Mouse (Mus musculus): Measurements from ENCODE around the gene Macrod2. TPM values are rescaled to one million over a fixed set of nuclear protein-coding genes. Genes with fewer than 3 reads are reported as not detected.

The Macrod2 gene
- polyA plus RNA-seq, 1 experiment: 16.3 TPM

- Histone ChIP-seq H3K27me3 (ENCODE audit: control insufficient read depth, insufficient read depth, low read length) (no peaks in the 10 kb centered on the region), H3K36me3 (ENCODE audit: control insufficient read depth, insufficient read depth, low read length) (no peaks in the 10 kb centered on the region), H3K27ac (ENCODE audit: control insufficient read depth, insufficient read depth, low read depth, low read length) (no peak overlapping the region), H3K4me1 (ENCODE audit: control insufficient read depth, insufficient read depth, low read length) (no peaks in the 10 kb centered on the region), H3K4me3 (ENCODE audit: control insufficient read depth, low read depth, low read length) (no peak overlapping the region)
- TF ChIP-seq CTCF (IDR thresholded peaks at IDR 0.05; ENCODE audit: control insufficient read depth, insufficient read depth, insufficient replicate concordance, low read depth, low read length) (no peak), POLR2A (IDR thresholded peaks at IDR 0.05; ENCODE audit: control insufficient read depth, low read depth, low read length) (no peak)
These were observed 1721.5 kb downstream of the Macrod2 start for GRCm38 (mm10) chr2:142116623-142117022.

DNA sequence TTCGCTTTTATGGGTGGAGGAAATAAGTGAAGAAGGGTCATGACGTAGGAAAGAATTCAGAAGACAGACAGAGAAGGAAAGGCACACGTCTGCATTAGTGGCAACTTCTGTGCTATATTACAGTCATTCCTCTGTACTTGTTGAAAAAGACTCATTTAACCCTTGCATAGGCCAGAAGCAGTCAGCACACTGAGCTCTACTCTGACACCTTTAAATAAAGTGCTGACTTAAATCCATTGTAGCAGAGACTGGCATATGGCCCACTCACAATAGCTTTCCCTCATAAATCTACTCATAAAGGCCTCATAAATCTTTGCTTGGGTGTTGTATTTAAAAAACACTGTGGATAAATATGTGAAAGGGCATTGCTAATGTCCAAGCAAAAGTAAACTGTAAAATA lies 1733.0 kb downstream of the Macrod2 start:
- H3K36me3 ChIP-seq (ENCODE audit: control insufficient read depth, insufficient read depth, low read length): no peaks in the 10 kb centered on the region
- H3K27me3 ChIP-seq (ENCODE audit: control insufficient read depth, insufficient read depth, low read length): no peaks in the 10 kb centered on the region
- no peaks in the 10 kb centered on the region for H3K4me1 ChIP-seq (ENCODE audit: control insufficient read depth, insufficient read depth, low read length)
- no peak overlapping the region for H3K27ac ChIP-seq (ENCODE audit: control insufficient read depth, insufficient read depth, low read depth, low read length)
- TF ChIP-seq POLR2A (IDR thresholded peaks at IDR 0.05; ENCODE audit: control insufficient read depth, low read depth, low read length) (no peak), CTCF (IDR thresholded peaks at IDR 0.05; ENCODE audit: control insufficient read depth, insufficient read depth, insufficient replicate concordance, low read depth, low read length) (no peak)
- no peak overlapping the region for H3K4me3 ChIP-seq (ENCODE audit: control insufficient read depth, low read depth, low read length)

GRCm38 (mm10) chr2:142129166-142129565 lies 1734.1 kb downstream of the Macrod2 start:
- Histone ChIP-seq H3K4me3 (ENCODE audit: control insufficient read depth, low read depth, low read length) (no peak overlapping the region), H3K27me3 (ENCODE audit: control insufficient read depth, insufficient read depth, low read length) (no peaks in the 10 kb centered on the region), H3K27ac (ENCODE audit: control insufficient read depth, insufficient read depth, low read depth, low read length) (no peak overlapping the region), H3K4me1 (ENCODE audit: control insufficient read depth, insufficient read depth, low read length) (no peaks in the 10 kb centered on the region), H3K36me3 (ENCODE audit: control insufficient read depth, insufficient read depth, low read length) (no peaks in the 10 kb centered on the region)
- TF ChIP-seq POLR2A (IDR thresholded peaks at IDR 0.05; ENCODE audit: control insufficient read depth, low read depth, low read length) (no peak), CTCF (IDR thresholded peaks at IDR 0.05; ENCODE audit: control insufficient read depth, insufficient read depth, insufficient replicate concordance, low read depth, low read length) (no peak)

DNA sequence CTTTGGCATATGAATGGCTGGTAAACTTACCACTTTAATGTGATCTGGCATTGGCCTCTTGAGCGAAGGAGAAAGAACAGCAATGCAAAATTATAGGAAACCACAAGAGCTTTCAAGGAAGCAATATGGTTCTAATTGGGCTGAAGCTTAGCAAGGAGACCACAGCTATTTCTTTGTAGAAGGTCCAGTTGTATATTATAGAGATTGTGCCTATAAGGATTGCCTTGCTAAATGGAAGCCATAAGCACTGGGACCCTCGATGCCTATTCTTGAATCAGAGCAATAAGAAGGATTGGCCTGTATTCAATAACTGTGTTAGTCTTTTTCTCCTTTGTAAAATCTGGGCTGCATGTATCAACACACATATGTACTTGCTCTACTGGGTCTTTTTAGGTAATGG lies 1754.2 kb downstream of the Macrod2 start:
- Histone ChIP-seq H3K4me1 (ENCODE audit: control insufficient read depth, insufficient read depth, low read length) (no peaks in the 10 kb centered on the region), H3K36me3 (ENCODE audit: control insufficient read depth, insufficient read depth, low read length) (no peaks in the 10 kb centered on the region), H3K4me3 (ENCODE audit: control insufficient read depth, low read depth, low read length) (no peak overlapping the region), H3K27ac (ENCODE audit: control insufficient read depth, insufficient read depth, low read depth, low read length) (no peak overlapping the region), H3K27me3 (ENCODE audit: control insufficient read depth, insufficient read depth, low read length) (no peaks in the 10 kb centered on the region)
- TF ChIP-seq POLR2A (IDR thresholded peaks at IDR 0.05; ENCODE audit: control insufficient read depth, low read depth, low read length) (no peak), CTCF (IDR thresholded peaks at IDR 0.05; ENCODE audit: control insufficient read depth, insufficient read depth, insufficient replicate concordance, low read depth, low read length) (no peak)

- Histone ChIP-seq H3K36me3 (ENCODE audit: control insufficient read depth, insufficient read depth, low read length) (no peaks in the 10 kb centered on the region), H3K27me3 (ENCODE audit: control insufficient read depth, insufficient read depth, low read length) (no peaks in the 10 kb centered on the region), H3K4me1 (ENCODE audit: control insufficient read depth, insufficient read depth, low read length) (no peaks in the 10 kb centered on the region), H3K27ac (ENCODE audit: control insufficient read depth, insufficient read depth, low read depth, low read length) (no peak overlapping the region), H3K4me3 (ENCODE audit: control insufficient read depth, low read depth, low read length) (no peak overlapping the region)
- TF ChIP-seq POLR2A (IDR thresholded peaks at IDR 0.05; ENCODE audit: control insufficient read depth, low read depth, low read length) (no peak), CTCF (IDR thresholded peaks at IDR 0.05; ENCODE audit: control insufficient read depth, insufficient read depth, insufficient replicate concordance, low read depth, low read length) (no peak)
These were observed 1768.6 kb downstream of the Macrod2 start for GRCm38 (mm10) chr2:142163506-142164275.

GRCm38 (mm10) chr2:142169649-142170048 lies 1774.5 kb downstream of the Macrod2 start:
- Histone ChIP-seq H3K4me3 (ENCODE audit: control insufficient read depth, low read depth, low read length) (no peak overlapping the region), H3K27me3 (ENCODE audit: control insufficient read depth, insufficient read depth, low read length) (no peaks in the 10 kb centered on the region), H3K27ac (ENCODE audit: control insufficient read depth, insufficient read depth, low read depth, low read length) (no peak overlapping the region), H3K36me3 (ENCODE audit: control insufficient read depth, insufficient read depth, low read length) (no peaks in the 10 kb centered on the region), H3K4me1 (ENCODE audit: control insufficient read depth, insufficient read depth, low read length) (no peaks in the 10 kb centered on the region)
- TF ChIP-seq POLR2A (IDR thresholded peaks at IDR 0.05; ENCODE audit: control insufficient read depth, low read depth, low read length): no peak

DNA sequence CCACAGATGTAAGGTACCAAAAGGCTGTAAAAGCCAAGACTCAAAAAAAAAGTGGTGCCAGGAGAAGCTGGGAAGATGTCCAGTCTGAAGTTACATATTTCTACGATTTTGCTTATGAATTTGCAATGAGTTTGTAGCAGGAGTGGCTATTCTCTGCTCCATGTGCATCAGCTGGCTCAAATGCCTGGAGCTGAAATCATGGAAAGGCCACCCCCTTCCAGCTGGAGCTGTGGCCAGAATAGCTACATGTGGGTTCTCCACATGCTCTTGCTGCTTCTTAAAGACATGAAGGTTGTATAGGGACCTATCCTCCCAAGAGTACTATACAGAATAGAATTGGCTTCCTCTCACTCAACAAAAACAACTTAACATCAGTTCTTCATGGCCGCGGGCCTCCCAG lies 1777.6 kb downstream of the Macrod2 start:
- Histone ChIP-seq H3K27ac (ENCODE audit: control insufficient read depth, insufficient read depth, low read depth, low read length) (no peak overlapping the region), H3K27me3 (ENCODE audit: control insufficient read depth, insufficient read depth, low read length) (no peaks in the 10 kb centered on the region)
- no peak for TF ChIP-seq POLR2A (IDR thresholded peaks at IDR 0.05; ENCODE audit: control insufficient read depth, low read depth, low read length)
- no peak for TF ChIP-seq CTCF (IDR thresholded peaks at IDR 0.05; ENCODE audit: control insufficient read depth, insufficient read depth, insufficient replicate concordance, low read depth, low read length)

More for the DNA sequence above, 1777.6 kb downstream of the Macrod2 start:
- H3K4me3 ChIP-seq (ENCODE audit: control insufficient read depth, low read depth, low read length): no peak overlapping the region
- no peaks in the 10 kb centered on the region for H3K4me1 ChIP-seq (ENCODE audit: control insufficient read depth, insufficient read depth, low read length)
- H3K36me3 ChIP-seq (ENCODE audit: control insufficient read depth, insufficient read depth, low read length): no peaks in the 10 kb centered on the region

Measured in testis, adult 2 months (tissue).